Mouse (Mus musculus): ENCODE measurements around the gene Ppp2r3c.
"Not testable (repeated sequence)": the region's sequence is repeated elsewhere in the genome, so short reads cannot be mapped to it uniquely, and the experiment has no call there.

GRCm38 (mm10) chr12:55261950-55262349 is 40.8 kb downstream of the Ppp2r3c start:
- not testable (repeated sequence) for TF ChIP-seq CTCF, EP300 (IDR thresholded peaks at IDR 0.05; ENCODE audit: low read depth)
